Mouse (Mus musculus) midbrain, postnatal 0 days (tissue): ENCODE measurements around the gene Nfib. TPM values are rescaled to one million over a fixed set of nuclear protein-coding genes. Genes with fewer than 3 reads are reported as not detected.

Experiments used
- ATAC-seq: fragments of 200-750 bp; cut with Nextera tagmentation; 2 replicates; pipeline ENCODE4 v1.8.0; 2017; ENCODE audit warnings: moderate number of reproducible peaks, mild to moderate bottlenecking, moderate TSS enrichment, moderate library complexity; ENCODE audit not compliant: low FRiP score
- DNase-seq: peaks from one replicate; pipeline ENCODE4 v3.0.0-alpha.2; 2015; ENCODE audit warnings: low spot score
- H3K27ac ChIP-seq: fragments of 300-500 bp; sonication (generic); 2 replicates; pipeline ENCODE4 v1.5.1; 2014; ENCODE audit warnings: low read depth, mild to moderate bottlenecking, low read length, mixed read lengths
- H3K27me3 ChIP-seq: fragments of 300-500 bp; sonication (generic); 2 replicates; pipeline ENCODE4 v1.6.1; 2014; ENCODE audit warnings: low read length, control low read depth, mixed read lengths; ENCODE audit not compliant: insufficient read depth
- H3K36me3 ChIP-seq: fragments of 300-500 bp; sonication (generic); 2 replicates; pipeline ENCODE4 v1.6.1; 2014; ENCODE audit warnings: low read length, control low read depth, mixed read lengths; ENCODE audit not compliant: insufficient read depth
- H3K4me1 ChIP-seq: fragments of 300-500 bp; sonication (generic); 2 replicates; pipeline ENCODE4 v1.6.1; 2014; ENCODE audit warnings: mild to moderate bottlenecking, control low read depth, antibody characterized with exemption, low read length, mixed read lengths; ENCODE audit not compliant: insufficient read depth
- H3K4me2 ChIP-seq: fragments of 300-500 bp; sonication (generic); 2 replicates; pipeline ENCODE4 v1.6.1; 2014; ENCODE audit warnings: low read depth, mild to moderate bottlenecking, low read length, mixed read lengths; ENCODE audit not compliant: poor library complexity, severe bottlenecking
- H3K4me3 ChIP-seq: fragments of 300-500 bp; sonication (generic); 2 replicates; pipeline ENCODE4 v1.5.1; 2014; ENCODE audit warnings: low read depth, mild to moderate bottlenecking, low read length, moderate library complexity
- H3K9ac ChIP-seq: fragments of 300-500 bp; sonication (generic); replicated peaks from 2 replicates; pipeline ENCODE4 v1.6.1; 2014; ENCODE audit warnings: mild to moderate bottlenecking, low read length, moderate library complexity, mixed read lengths; ENCODE audit not compliant: poor library complexity, severe bottlenecking
- H3K9me3 ChIP-seq: fragments of 300-500 bp; sonication (generic); 2 replicates; pipeline ENCODE4 v1.6.1; 2016; ENCODE audit warnings: low read length, control low read depth
- CTCF ChIP-seq: IDR thresholded peaks from 2 replicates; pipeline ENCODE4 v1.5.1; 2016; ENCODE audit warnings: antibody characterized with exemption, mild to moderate bottlenecking
- WGBS: fragments of 180-500 bp; shearing (Covaris S2); extraction: QIAGEN DNeasy Blood & Tissue Kit; methylation state at CpG from one replicate; pipeline ENCODE4 v1.1.7; 2014; 5-methylcytosine and 5-hydroxymethylcytosine counted together
- polyA plus RNA-seq: library from polyadenylated mRNA; unstranded; fragments of >200 nt; fragmentation: Nextera tagmentation; extraction: Ambion mirVana; gene quantifications from 2 replicates; pipeline ENCODE4 v1.2.1, GENCODE M21; 2015
- total RNA-seq: library from RNA; depleted of rRNA; stranded (reverse); fragments of >200 nt; gene quantifications from 2 replicates; pipeline ENCODE4 v1.2.3, GENCODE M21; 2014

Nfib gene
- total and polyA plus RNA-seq, 2 experiments from 2014 or later = 27.7 to 62.8 TPM

GRCm38 (mm10) chr4:82303362-82303900 is 402.1 kb downstream of the Nfib start:
- Histone ChIP-seq H3K9ac (no peak overlapping the region; the same call in 1 of the 2 replicates), H3K4me2 (no peak overlapping the region)
- 35% methylated on average over 3 of the region's 3 CpGs for WGBS

GRCm38 (mm10) chr4:82302901-82303300 is 402.6 kb downstream of the Nfib start:
- Histone ChIP-seq H3K36me3 (no peaks in the 10 kb centered on the region), H3K27ac (no peak overlapping the region), H3K4me1 (peaks cover 6% of the 10 kb centered on the region; the same call in 1 of the 2 replicates), H3K27me3 (no peaks in the 10 kb centered on the region), H3K4me2 (no peak overlapping the region), H3K4me3 (no peak overlapping the region), H3K9me3 (no peaks in the 10 kb centered on the region), H3K9ac (no peak overlapping the region)
- DNase-seq = no peak
- no peak for TF ChIP-seq CTCF
- WGBS = 67% methylated on average over 6 of the region's 6 CpGs
- ATAC-seq = no peak

More at GRCm38 (mm10) chr4:82303362-82303900, 402.1 kb downstream of the Nfib start:
- ATAC-seq (no peak), DNase-seq (peak; percentile 35)
- H3K4me1 ChIP-seq = peaks cover 6% of the 10 kb centered on the region; the same call in 1 of the 2 replicates
- no peak overlapping the region for H3K27ac ChIP-seq
- no peaks in the 10 kb centered on the region for H3K36me3 ChIP-seq
- no peak for TF ChIP-seq CTCF
- no peaks in the 10 kb centered on the region for H3K27me3 ChIP-seq
- no peak overlapping the region; the same call in 1 of the 2 replicates for H3K4me3 ChIP-seq
- H3K9me3 ChIP-seq = no peaks in the 10 kb centered on the region

GRCm38 (mm10) chr4:82298606-82299005 is 406.9 kb downstream of the Nfib start:
- Histone ChIP-seq H3K27me3 (no peaks in the 10 kb centered on the region), H3K4me1 (no peaks in the 10 kb centered on the region), H3K9ac (no peak overlapping the region), H3K4me2 (no peak overlapping the region), H3K36me3 (no peaks in the 10 kb centered on the region), H3K4me3 (no peak overlapping the region), H3K27ac (no peak overlapping the region), H3K9me3 (no peaks in the 10 kb centered on the region)
- TF ChIP-seq CTCF = no peak
- WGBS = 90% methylated on average over 1 of the region's 1 CpGs
- no peak for ATAC-seq
- no peak for DNase-seq

- 77% methylated on average over 2 of the region's 2 CpGs for WGBS
- Histone ChIP-seq H3K36me3 (no peaks in the 10 kb centered on the region), H3K9ac (no peak overlapping the region), H3K4me1 (no peaks in the 10 kb centered on the region), H3K9me3 (no peaks in the 10 kb centered on the region), H3K27me3 (no peaks in the 10 kb centered on the region), H3K4me2 (no peak overlapping the region), H3K4me3 (no peak overlapping the region), H3K27ac (no peak overlapping the region)
- ATAC-seq = no peak
- DNase-seq = no peak
- TF ChIP-seq CTCF = no peak
These were observed 408.0 kb downstream of the Nfib start for GRCm38 (mm10) chr4:82297562-82297961.

GRCm38 (mm10) chr4:82294066-82294465 is 411.5 kb downstream of the Nfib start:
- Histone ChIP-seq H3K4me3 (no peak overlapping the region), H3K9me3 (no peaks in the 10 kb centered on the region), H3K36me3 (no peaks in the 10 kb centered on the region), H3K4me2 (no peak overlapping the region), H3K9ac (no peak overlapping the region), H3K27me3 (no peaks in the 10 kb centered on the region), H3K4me1 (0 out of 2 replicates have a peak, but pooled peaks cover 4% of the 10 kb centered on the region), H3K27ac (no peak overlapping the region)
- DNase-seq = no peak
- 56% methylated on average over 1 of the region's 1 CpGs for WGBS
- TF ChIP-seq CTCF = no peak
- no peak for ATAC-seq

GRCm38 (mm10) chr4:82291174-82291847 is 414.2 kb downstream of the Nfib start:
- 59% methylated on average over 4 of the region's 4 CpGs for WGBS

More at GRCm38 (mm10) chr4:82291174-82291847, 414.2 kb downstream of the Nfib start:
- no peak overlapping the region for H3K27ac ChIP-seq
- no peaks in the 10 kb centered on the region for H3K36me3 ChIP-seq
- H3K9ac ChIP-seq = no peak overlapping the region
- H3K4me3 ChIP-seq = no peak overlapping the region
- DNase-seq (no peak), ATAC-seq (no peak)
- 0 out of 2 replicates have a peak, but pooled peaks cover 4% of the 10 kb centered on the region for H3K4me1 ChIP-seq
- no peak for TF ChIP-seq CTCF
- no peaks in the 10 kb centered on the region for H3K9me3 ChIP-seq
- no peaks in the 10 kb centered on the region for H3K27me3 ChIP-seq
- no peak overlapping the region for H3K4me2 ChIP-seq
